ENCODE assay signal across 2 mouse cellular contexts in the genomic region with DNA sequence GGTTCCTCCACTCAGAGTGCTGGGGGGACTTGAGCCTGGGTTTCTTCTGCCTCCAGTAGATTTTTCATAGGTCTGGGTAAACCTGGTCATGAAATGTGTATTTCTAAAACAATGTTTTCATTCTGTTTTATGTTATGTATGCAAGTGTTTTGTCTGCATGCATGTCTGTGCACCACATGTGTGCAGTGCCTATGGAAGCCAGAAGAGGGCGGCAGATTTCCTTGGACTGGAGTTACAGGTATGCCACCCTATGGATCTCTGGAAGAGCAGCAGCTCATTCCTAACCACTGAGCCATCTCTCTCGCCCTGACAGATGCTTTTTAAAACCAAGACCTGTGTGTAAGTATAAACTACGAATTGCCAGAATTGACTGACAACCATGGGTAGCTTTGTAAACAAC.
TF ChIP-seq lines count a peak whose summit lies in the region.

No protein-coding gene starts in this region.

TF ChIP-seq in CH12.LX, 34 proteins besides CTCF, POLR2A, EP300 and RAD21:
- TF ChIP-seq CHD2 (IDR thresholded peaks at IDR 0.05; ENCODE audit: low read length) (no peak), TBP (conservative IDR thresholded peaks at IDR 0.05; ENCODE audit: low read depth, low read length) (no peak), KAT2A (IDR thresholded peaks at IDR 0.05; ENCODE audit: insufficient replicate concordance, low read length) (no peak), MAZ (IDR thresholded peaks at IDR 0.05; ENCODE audit: low read depth, low read length) (no peak), USF1 (IDR thresholded peaks at IDR 0.05; ENCODE audit: low read depth, low read length) (no peak)

TF ChIP-seq in ES-E14, 5 proteins besides CTCF, POLR2A, EP300 and RAD21:
- TF ChIP-seq MAFK (IDR thresholded peaks at IDR 0.05; ENCODE audit: insufficient read depth, low read depth, low read length) = no peak
- TF ChIP-seq HCFC1 (IDR thresholded peaks at IDR 0.05; ENCODE audit: borderline replicate concordance, insufficient read depth, low read length) = no peak
- TF ChIP-seq ZNF384 (IDR thresholded peaks at IDR 0.05; ENCODE audit: low read depth, low read length) = no peak
- TF ChIP-seq ZC3H11A (IDR thresholded peaks at IDR 0.05; ENCODE audit: borderline replicate concordance, low read depth, low read length) = no peak
- TF ChIP-seq CHD2 (IDR thresholded peaks at IDR 0.05; ENCODE audit: low read depth, low read length) = no peak
